Mouse (Mus musculus) C2C12 (cell line): ENCODE results near the gene Gm17677.

Experiments
- CTCF ChIP-seq: IDR thresholded peaks from one replicate; pipeline ENCODE4 v1.5.1; 2011; ENCODE audit not compliant: control insufficient read depth, insufficient read depth, insufficient read length
- MYOG ChIP-seq: IDR thresholded peaks from one replicate; pipeline ENCODE4 v1.6.1; 2011; ENCODE audit not compliant: control insufficient read depth, insufficient read length; ENCODE audit errors: extremely low read depth
- USF1 ChIP-seq: IDR thresholded peaks from one replicate; pipeline ENCODE4 v1.6.1; 2011; ENCODE audit warnings: low read depth, mild to moderate bottlenecking, control low read depth, moderate library complexity

GRCm38 (mm10) chr9:35778009-35778408 lies 37.2 kb downstream of the Gm17677 start, which contains the start of gene Gm17727:
- TF ChIP-seq USF1 (no peak), CTCF (no peak), MYOG (no peak)
